Mouse (Mus musculus): ENCODE data around the gene Mob3c. TPM values are rescaled to one million over a fixed set of nuclear protein-coding genes. Genes with fewer than 3 reads are reported as not detected.

Mob3c gene
- polyA plus RNA-seq, 1 experiment = 7.2 TPM

DNA sequence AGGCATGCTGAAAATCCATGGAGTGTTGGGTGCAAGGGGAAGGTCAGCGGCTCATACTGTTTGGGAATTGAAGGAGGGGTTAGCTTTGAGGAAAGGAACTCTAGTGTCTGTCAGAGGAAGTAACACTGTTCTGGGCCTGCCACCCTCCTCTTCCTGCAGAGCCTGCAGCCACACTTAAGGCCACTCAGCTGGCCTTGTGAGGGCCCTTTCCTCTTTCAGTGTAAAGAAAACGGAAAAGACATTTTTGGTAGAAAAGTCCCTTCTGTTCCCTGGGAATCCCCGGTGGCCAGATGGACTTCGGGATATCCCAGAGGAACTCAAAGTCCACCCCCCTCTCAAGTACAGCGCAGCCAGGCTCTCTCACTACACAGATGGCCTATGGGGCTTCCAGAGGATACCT lies 2.6 kb downstream of the Mob3c start:
- no peak for TF ChIP-seq POLR2A (IDR thresholded peaks at IDR 0.05; ENCODE audit: low read depth, low read length)
- no peak for TF ChIP-seq CTCF (IDR thresholded peaks at IDR 0.05; ENCODE audit: borderline replicate concordance, insufficient read depth, low read length)
- Histone ChIP-seq H3K27ac (ENCODE audit: insufficient read depth, low read length) (no peak overlapping the region), H3K4me1 (ENCODE audit: control insufficient read depth, insufficient read depth, low read length) (peaks cover 2% of the 10 kb centered on the region), H3K4me3 (ENCODE audit: insufficient read depth, low read length) (no peak overlapping the region)

DNA sequence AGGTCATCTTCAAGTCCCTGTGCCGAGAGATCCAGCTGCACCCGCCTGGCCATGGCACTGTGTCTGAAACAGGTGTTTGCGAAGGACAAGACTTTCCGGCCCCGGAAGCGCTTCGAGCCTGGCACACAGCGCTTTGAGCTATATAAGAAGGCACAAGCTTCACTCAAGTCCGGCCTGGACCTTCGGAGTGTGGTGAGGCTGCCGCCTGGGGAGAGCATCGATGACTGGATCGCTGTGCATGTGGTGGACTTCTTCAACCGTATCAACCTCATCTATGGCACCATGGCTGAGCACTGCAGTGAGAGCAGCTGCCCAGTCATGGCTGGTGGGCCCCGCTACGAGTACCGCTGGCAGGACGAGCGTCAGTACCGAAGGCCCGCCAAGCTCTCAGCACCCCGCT lies 3.3 kb downstream of the Mob3c start:
- Histone ChIP-seq H3K4me3 (ENCODE audit: insufficient read depth, low read length) (no peak overlapping the region), H3K4me1 (ENCODE audit: control insufficient read depth, insufficient read depth, low read length) (peaks cover 2% of the 10 kb centered on the region; the same call in 1 of the 2 replicates), H3K27ac (ENCODE audit: insufficient read depth, low read length) (no peak overlapping the region)
- TF ChIP-seq CTCF (IDR thresholded peaks at IDR 0.05; ENCODE audit: borderline replicate concordance, insufficient read depth, low read length) = no peak
- no peak for TF ChIP-seq POLR2A (IDR thresholded peaks at IDR 0.05; ENCODE audit: low read depth, low read length)

DNA sequence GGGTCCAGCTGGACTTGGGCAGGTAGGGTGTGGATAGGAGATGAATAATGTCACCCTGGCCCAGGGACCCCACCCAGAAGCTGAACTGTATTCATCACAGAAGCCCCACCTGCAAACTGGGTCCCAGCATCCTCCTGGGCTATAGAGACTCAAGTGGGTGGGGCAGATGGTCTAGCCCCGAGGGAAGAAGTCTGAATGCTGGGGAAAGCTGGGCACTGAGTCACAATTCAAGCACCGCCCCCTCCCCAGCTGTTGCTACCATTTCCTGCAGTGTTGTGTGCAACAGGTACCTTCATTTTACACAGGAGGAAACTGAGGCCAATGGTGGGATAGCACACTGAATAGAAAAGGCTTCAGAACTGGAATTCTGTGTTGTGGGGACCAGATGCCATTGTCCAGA lies 4.1 kb downstream of the Mob3c start:
- peaks cover 2% of the 10 kb centered on the region; the same call in 1 of the 2 replicates for H3K4me1 ChIP-seq (ENCODE audit: control insufficient read depth, insufficient read depth, low read length)
- TF ChIP-seq CTCF (IDR thresholded peaks at IDR 0.05; ENCODE audit: borderline replicate concordance, insufficient read depth, low read length) = no peak
- TF ChIP-seq POLR2A (IDR thresholded peaks at IDR 0.05; ENCODE audit: low read depth, low read length) = no peak
- no peak overlapping the region for H3K27ac ChIP-seq (ENCODE audit: insufficient read depth, low read length)
- no peak overlapping the region for H3K4me3 ChIP-seq (ENCODE audit: insufficient read depth, low read length)

DNA sequence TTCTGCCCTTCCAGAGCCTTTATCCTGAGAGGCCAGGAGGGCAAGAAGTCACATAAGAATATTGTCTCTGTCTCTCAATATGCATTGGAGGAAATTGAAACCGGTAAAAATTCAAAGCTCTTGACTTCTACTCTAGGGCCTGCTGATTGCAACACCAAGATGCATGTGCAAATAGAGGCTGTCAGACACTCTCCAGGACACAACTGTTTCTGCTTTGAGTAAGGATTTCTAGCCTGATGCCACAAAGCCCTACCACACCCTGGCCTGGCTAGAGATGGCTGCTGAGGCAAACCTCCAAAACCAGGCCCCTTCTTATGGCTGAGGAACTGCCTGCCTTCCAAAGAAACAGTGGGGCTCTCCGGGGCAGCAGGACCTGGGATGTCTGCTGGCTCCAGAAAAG lies 7.7 kb downstream of the Mob3c start:
- Histone ChIP-seq H3K4me1 (ENCODE audit: control insufficient read depth, insufficient read depth, low read length) (no peaks in the 10 kb centered on the region), H3K27ac (ENCODE audit: insufficient read depth, low read length) (no peak overlapping the region), H3K4me3 (ENCODE audit: insufficient read depth, low read length) (no peak overlapping the region)
- TF ChIP-seq CTCF (IDR thresholded peaks at IDR 0.05; ENCODE audit: borderline replicate concordance, insufficient read depth, low read length) (no peak), POLR2A (IDR thresholded peaks at IDR 0.05; ENCODE audit: low read depth, low read length) (no peak)

DNA sequence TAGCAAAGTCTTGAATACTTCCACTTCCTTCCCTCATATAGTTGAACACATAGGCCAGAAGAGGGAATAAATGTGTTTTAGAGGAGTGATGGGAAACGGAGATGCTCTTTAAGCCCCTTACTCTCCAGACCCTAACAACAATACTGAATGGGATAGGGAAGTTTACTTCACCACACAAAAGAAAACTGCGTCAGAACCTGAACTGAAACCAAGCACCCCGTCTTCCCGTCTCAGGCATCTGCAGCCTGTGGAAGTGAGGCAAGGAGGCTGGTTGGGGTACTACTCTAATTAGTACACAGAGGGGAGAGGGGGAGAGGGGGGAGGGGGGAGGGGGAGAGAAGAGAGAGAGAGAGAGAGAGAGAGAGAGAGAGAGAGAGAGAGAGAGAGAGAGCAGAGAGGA lies 10.3 kb downstream of the Mob3c start:
- H3K4me1 ChIP-seq (ENCODE audit: control insufficient read depth, insufficient read depth, low read length) = no peaks in the 10 kb centered on the region
- no peak overlapping the region for H3K4me3 ChIP-seq (ENCODE audit: insufficient read depth, low read length)
- no peak for TF ChIP-seq CTCF (IDR thresholded peaks at IDR 0.05; ENCODE audit: borderline replicate concordance, insufficient read depth, low read length)
- no peak for TF ChIP-seq POLR2A (IDR thresholded peaks at IDR 0.05; ENCODE audit: low read depth, low read length)
- H3K27ac ChIP-seq (ENCODE audit: insufficient read depth, low read length) = no peak overlapping the region

DNA sequence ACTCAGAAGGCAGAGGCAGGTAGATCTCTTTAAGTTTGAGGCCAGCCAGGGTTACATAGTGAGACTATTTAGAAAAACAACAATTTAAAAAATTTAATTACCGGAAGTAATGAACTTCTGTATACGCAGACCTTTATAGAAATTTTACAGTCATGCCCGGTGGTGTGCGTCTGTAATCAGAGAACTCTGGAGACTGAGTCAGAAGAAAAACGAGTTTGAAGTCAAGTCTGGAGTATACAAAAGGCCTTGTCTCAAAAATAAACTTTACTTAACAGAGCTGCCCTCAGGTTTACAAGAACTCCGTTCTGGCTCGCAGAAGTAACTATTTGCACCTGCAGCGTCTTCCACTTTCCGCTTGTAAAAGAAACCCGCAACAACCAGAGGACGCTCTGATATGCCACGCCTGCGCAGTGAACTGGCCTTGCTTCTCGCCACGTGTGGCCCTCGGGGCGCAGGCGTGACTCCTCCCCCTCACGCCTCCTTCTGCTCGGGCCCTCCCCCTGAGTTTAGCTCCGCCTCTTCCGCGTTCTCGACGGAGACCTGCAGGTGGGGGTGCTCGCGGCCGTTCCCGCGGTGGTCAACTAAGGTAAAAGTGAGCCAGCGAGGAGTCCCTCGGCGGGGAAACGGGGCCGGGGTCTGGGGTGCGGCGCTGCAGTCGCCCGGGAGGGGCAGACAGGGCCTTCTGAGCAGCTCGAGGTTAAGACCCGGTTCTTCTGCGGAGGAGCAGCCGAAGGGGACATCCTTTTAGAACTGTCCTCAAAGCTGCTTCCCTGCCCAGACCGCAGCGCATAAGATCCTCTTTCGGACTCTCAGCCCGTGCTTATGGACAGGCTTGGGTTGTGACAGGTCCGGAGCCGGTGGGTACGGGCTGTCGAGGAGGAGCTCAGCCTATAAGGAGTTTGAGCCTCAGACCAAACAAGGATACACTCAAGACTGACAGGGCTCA lies 11.1 kb downstream of the Mob3c start, which contains the start of gene Mknk1:
Gene Mknk1, plus strand, starts transcription at position 503 of the 946 bp plus-strand sequence.
- H3K4me3 ChIP-seq (ENCODE audit: insufficient read depth, low read length) = peak within 1 kb of the TSS; percentile 78

DNA sequence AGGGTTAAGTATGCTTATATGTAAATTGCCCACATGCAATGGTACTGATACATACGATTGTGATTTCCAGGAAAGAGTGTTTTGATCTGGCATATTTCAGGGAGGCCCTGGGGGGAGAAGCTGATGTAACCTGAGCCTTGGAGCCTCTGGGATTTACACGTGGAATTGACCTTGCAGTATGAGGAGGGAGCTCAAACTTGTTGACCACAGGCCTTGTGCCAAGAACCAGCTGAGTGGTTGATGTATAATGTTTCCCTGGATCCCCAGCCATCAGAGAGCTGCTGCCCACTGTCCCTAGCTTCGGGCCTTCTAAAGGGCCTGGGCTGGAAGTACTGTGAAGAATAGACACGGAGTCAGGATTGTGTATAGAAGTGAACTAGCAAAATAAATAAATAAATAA lies 12.1 kb downstream of the Mob3c start:
- H3K4me3 ChIP-seq (ENCODE audit: insufficient read depth, low read length) = peak overlapping the region; percentile 78
- H3K27ac ChIP-seq (ENCODE audit: insufficient read depth, low read length) = no peak overlapping the region
- TF ChIP-seq CTCF (IDR thresholded peaks at IDR 0.05; ENCODE audit: borderline replicate concordance, insufficient read depth, low read length) = no peak
- no peak for TF ChIP-seq POLR2A (IDR thresholded peaks at IDR 0.05; ENCODE audit: low read depth, low read length)
- H3K4me1 ChIP-seq (ENCODE audit: control insufficient read depth, insufficient read depth, low read length) = no peaks in the 10 kb centered on the region

More for the DNA sequence above, 11.1 kb downstream of the Mob3c start, which contains the start of gene Mknk1:
- Histone ChIP-seq H3K4me1 (ENCODE audit: control insufficient read depth, insufficient read depth, low read length) (no peaks in the 10 kb centered on the region), H3K27ac (ENCODE audit: insufficient read depth, low read length) (no peak within 1 kb of the TSS)
- TF ChIP-seq POLR2A (IDR thresholded peaks at IDR 0.05; ENCODE audit: low read depth, low read length) (peak; percentile 65), CTCF (IDR thresholded peaks at IDR 0.05; ENCODE audit: borderline replicate concordance, insufficient read depth, low read length) (no peak)

DNA sequence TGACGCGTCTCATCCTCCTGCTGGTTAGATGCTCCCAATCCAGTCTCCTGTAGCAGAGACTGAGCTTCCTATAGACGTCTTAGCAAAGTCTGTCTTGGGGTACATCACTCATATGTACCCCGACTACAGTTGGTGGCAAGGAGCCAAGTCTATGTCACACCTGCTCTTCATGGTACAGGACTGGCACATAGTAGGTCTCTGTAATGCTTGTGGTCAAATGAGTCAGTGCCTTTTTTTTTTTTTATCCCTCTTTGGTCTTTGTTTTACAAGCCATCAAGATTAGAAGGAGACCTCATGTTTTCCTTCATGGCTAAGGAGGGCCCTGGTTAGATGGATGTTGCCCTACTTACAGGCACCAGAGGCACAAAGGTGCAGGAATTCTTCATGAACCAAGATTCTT lies 12.9 kb downstream of the Mob3c start:
- Histone ChIP-seq H3K4me1 (ENCODE audit: control insufficient read depth, insufficient read depth, low read length) (no peaks in the 10 kb centered on the region), H3K27ac (ENCODE audit: insufficient read depth, low read length) (no peak overlapping the region), H3K4me3 (ENCODE audit: insufficient read depth, low read length) (no peak overlapping the region)
- TF ChIP-seq CTCF (IDR thresholded peaks at IDR 0.05; ENCODE audit: borderline replicate concordance, insufficient read depth, low read length) = no peak
- TF ChIP-seq POLR2A (IDR thresholded peaks at IDR 0.05; ENCODE audit: low read depth, low read length) = no peak

DNA sequence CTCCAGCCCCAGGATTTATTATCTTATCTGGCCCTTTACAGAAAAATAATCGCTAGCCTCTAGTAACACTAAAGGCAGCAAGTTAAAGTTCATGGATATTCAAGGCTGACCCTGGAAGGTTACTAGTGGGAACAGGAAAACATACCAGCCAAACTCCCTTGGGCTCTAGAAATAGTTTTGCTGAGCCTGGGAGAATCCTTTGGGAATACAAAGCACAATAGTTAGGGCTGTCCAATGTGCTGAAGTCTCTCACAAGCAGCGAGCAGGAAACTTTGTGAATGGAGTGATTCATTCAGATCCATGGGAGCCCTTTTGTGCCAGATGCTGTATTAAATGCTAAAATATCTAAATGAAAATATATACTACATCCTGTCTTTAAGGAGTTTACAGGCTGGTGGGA lies 18.8 kb downstream of the Mob3c start:
- TF ChIP-seq POLR2A (IDR thresholded peaks at IDR 0.05; ENCODE audit: low read depth, low read length) (no peak), CTCF (IDR thresholded peaks at IDR 0.05; ENCODE audit: borderline replicate concordance, insufficient read depth, low read length) (no peak)
- H3K27ac ChIP-seq (ENCODE audit: insufficient read depth, low read length) = no peak overlapping the region

DNA sequence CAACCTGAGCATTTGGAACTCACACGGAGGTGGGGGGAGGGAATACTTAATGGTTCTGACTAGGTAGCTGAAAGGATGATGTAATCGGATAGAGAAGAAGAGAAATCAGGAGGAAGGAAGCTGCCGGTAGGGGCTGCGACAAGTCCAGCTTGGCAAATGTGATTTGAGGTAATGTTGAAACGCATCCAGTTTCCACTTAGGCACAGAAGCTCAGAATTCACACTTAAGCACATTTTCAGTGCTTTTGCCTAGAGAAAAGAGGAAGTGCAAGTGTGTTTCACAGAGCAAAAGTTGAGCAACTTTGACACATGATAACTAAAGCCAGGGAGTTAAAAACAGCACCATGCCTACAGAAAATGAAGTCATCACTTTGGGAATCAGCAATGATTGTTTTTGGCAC lies 19.5 kb downstream of the Mob3c start:
- Histone ChIP-seq H3K27ac (ENCODE audit: insufficient read depth, low read length) (no peak overlapping the region), H3K4me1 (ENCODE audit: control insufficient read depth, insufficient read depth, low read length) (0 out of 2 replicates have a peak, but pooled peaks cover 2% of the 10 kb centered on the region), H3K4me3 (ENCODE audit: insufficient read depth, low read length) (no peak overlapping the region)
- TF ChIP-seq CTCF (IDR thresholded peaks at IDR 0.05; ENCODE audit: borderline replicate concordance, insufficient read depth, low read length) = no peak
- no peak for TF ChIP-seq POLR2A (IDR thresholded peaks at IDR 0.05; ENCODE audit: low read depth, low read length)

More for the DNA sequence above, 18.8 kb downstream of the Mob3c start:
- no peak overlapping the region for H3K4me3 ChIP-seq (ENCODE audit: insufficient read depth, low read length)
- H3K4me1 ChIP-seq (ENCODE audit: control insufficient read depth, insufficient read depth, low read length) = 0 out of 2 replicates have a peak, but pooled peaks cover 2% of the 10 kb centered on the region
